Mouse (Mus musculus): Measurements from ENCODE around the gene Gys1. TPM values are rescaled to one million over a fixed set of nuclear protein-coding genes. Genes with fewer than 3 reads are reported as not detected.
"Not testable (repeated sequence)": the region's sequence is repeated elsewhere in the genome, so short reads cannot be mapped to it uniquely, and the experiment has no call there.

Gys1 gene
- polyA plus RNA-seq, 1 experiment, result 11.2 TPM

DNA sequence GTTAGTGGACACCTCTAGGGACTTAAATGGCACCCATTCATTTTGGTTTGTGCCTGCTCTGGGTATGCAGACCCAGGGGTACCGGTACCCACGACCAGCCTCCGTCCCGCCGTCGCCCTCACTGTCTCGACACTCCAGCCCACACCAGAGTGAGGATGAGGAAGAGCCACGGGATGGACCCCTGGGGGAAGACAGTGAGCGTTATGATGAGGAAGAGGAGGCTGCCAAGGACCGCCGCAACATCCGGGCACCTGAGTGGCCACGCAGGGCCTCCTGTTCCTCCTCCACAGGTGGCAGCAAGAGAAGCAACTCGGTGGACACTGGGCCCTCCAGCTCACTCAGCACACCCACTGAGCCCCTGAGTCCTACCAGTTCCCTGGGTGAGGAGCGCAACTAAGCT is 20.3 kb downstream of the Gys1 start:
- no peak for DNase-seq (ENCODE audit: low read depth, low spot score)
- WGBS, result 91% methylated on average over 15 of the region's 15 CpGs

DNA sequence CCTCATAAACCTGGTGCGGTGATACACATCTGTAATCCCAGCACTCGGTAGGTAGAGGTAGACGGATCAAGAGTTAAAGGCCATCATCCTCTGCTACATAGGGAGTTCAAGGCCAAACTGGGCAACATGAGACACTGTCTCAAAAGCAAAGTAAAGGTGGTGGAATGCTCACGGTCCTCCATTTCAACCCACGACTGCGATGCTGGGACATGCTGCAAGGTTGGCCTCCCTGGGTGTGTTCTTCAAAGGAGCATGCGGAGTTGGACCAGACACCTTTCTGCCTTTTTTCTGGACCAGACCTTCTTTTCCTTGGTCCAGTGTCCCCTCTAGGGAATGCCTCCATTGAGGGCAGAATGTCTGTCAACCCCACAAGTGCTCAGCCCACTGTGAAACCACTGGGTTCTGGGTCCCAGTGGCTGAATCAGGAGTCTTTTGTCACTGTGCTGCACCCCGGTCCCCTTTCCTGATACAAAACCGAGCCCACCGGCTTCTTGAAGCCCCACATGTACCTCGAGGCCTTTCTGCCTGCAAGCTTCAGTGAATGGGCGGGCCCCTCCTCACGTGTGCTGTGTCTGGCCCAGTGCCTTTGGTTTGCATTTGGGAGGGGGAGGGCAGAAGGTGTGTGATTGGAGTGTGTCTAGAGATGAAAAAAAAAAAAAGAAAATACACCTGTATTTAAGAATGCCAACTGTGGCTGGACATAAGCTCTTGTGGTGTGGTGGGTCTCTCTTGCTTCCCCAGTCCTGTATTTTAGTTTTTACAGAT is 21.5 kb downstream of the Gys1 start:
- no peak for DNase-seq (ENCODE audit: low read depth, low spot score)
- 76% methylated on average over 13 of the region's 13 CpGs for WGBS

DNA sequence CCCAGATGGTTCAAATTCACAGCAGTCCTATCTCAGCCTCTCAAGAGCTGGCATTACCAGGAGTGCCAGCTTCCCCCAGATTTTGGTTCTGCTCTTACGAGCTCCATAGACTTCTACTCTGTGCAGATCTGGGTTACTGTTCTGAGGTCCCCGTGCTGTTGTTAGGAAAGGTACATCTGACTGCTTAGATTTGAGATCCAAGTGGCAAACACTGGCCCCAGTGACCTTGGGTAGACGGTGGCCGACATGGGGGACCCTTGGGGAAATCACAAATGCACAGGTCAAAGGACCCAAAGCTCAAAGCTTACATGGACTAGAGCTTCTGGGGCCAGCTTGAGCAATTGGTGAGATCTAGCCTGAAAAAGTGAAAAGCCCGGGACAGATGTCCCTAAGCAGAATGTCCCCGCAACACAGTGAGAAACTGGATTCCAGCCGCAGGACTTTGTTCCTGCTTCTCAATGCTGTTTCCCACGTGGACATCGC is 22.1 kb downstream of the Gys1 start:
- no peak for DNase-seq (ENCODE audit: low read depth, low spot score)
- 33% methylated on average over 9 of the region's 9 CpGs for WGBS

DNA sequence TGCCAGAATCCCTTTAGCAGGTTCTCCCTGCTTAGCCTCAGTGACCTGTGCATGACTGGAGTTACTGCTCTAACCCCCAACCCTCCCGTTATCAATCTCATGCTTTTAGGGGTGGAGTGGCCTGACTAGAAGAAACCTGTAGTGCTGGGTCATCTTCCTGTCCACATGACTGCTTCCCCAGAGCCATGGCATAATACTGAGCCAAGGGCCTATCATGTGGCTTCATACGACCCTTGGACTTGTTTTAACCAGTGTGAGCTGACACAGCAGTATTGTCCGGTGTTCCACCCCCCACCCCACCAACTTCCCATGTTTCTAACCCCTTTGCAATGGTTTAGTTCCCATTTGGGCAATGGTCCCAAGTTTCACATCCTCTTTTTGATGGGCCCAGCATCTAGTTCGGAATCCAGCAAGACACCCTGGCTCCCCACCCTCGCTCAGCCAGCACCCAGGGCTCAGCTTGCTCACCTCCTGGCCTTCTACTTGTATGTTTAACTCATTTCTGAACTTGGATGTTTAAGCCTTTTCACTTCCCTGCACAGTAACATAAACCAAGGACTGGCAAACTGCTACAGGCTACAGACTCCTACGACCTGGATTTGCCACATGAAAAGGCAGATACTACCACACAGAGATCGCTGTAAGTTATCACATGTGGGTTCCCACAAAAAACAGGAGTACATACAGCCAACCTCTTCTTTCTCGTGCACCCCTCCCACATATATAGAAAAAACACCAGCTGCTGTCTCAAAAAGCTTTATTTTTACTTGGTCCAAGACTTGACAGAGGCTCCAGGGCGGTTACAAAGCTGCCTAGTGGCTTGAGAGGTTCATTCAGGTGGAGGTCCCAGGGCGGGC is 22.8 kb downstream of the Gys1 start:
- 24% methylated on average over 10 of the region's 10 CpGs for WGBS
- no peak for DNase-seq (ENCODE audit: low read depth, low spot score)

DNA sequence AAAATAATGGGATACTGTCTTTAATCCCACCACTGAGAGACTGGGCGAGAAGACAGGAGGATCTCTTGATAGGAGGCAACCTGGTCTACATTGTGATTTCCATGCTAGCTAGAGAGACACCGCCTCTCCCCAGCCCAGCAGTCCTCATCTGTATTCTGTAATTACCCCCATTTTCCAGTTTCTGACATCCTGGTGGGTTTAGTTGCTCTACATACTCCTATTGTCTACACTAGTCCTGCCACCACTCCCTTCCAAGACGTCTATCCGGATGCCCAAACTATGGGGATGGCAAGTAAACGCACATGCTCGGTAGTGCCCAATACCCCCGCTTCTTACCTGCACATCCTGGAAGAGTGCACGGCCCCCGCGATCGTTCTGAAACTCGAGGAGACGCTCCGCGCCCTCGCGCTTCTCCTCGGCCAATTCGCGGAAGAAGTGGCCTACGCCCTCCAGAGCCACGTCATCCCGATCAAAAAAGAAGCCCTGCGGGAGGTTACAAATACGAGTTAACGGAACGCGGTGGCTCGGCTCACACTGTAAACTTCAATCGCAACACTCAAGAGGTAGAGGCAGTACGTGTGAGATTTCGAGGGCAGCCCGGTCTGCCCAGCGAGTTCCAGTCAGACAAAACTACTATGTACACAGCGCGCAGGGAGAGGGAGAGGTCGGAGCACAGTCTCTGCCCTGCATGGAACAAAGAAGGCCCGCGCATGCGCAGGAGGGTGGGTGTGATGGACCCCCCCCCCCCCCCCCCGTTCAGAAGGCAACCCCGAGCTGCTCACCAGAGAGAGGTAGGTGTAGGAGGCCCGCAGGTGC is 24.3 kb downstream of the Gys1 start:
- no peak for DNase-seq (ENCODE audit: low read depth, low spot score)
- WGBS, result under 1% methylated on average over 43 of the region's 43 CpGs

DNA sequence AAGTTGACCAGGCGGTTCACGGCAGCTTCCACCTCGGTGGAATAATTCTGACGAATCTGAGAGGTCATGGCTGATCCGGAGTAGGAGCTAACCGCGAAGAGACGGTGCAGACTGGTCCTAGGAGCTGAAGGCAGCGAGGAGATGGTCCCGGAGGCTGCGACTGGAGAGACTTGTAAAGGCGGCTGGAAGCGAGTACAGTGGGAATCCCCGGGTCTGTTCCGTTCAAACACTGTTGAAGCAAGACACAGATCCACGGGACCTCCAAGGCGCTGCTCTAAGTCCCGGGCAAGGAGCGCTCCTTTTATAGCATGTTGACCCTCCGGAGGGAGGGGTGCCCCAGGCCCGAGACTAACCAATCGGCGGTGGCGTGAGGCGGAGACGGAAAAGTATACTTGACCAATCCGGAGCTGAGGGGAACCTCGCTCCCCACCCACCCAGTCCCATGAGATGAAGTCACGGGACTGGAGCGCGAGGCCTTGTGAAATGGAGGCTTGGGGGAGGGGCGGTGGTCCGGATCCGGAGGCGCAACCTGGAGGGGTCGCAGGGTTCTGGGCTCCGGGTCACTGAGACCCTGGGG is 25.0 kb downstream of the Gys1 start, which contains the start of gene Ftl1:
Gene Ftl1 (minus strand): TSS at position 321 of the 577 bp plus-strand sequence.
- under 1% methylated on average over 36 of the region's 37 CpGs for WGBS
- not testable (repeated sequence) for DNase-seq (ENCODE audit: low read depth, low spot score)

DNA sequence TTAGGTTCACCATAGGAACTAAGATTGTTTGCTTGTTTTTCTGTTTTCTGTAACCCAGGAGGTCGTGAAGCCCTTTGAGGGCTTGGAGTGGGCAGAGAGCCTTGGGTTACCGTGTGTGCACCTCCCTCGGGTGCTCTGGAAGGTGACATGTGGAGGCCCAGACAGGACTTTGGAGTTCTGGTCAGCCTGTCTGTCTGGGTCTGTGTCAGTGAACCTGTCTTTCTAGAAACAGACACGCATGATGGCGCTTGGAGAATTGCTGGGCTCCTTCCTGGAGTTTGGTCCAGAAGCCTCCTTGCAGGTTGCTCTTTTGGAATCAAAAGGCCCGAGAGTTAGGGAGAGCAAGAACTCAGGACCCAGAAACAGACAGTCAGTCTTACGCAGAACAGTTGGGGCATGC is 25.7 kb downstream of the Gys1 start:
- WGBS, result 32% methylated on average over 7 of the region's 7 CpGs
- DNase-seq (ENCODE audit: low read depth, low spot score), result no peak

DNA sequence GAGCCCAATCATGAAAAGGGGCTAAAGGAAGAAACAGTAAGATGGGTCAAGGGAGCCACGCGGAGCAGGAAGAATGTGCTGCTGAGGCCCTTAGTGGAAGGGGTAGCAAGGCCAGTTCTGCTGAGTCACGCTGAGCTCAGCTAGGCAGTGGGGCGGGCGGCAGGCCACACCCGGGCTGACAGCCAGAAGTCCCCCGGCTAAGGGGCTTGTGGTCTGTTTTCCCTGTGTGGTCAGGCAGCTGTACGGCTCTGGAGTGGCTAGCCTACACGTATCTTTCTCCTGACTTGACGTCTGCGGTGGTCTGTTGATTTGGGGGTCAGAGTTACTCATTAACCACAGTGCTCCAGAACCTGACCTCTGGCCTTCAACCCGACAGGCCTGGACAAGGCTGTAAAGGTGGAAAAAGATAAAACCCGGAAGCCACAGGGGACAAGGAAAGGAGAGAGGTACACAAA is 26.2 kb downstream of the Gys1 start:
- 6% methylated on average over 13 of the region's 13 CpGs for WGBS
- DNase-seq (ENCODE audit: low read depth, low spot score), result no peak

DNA sequence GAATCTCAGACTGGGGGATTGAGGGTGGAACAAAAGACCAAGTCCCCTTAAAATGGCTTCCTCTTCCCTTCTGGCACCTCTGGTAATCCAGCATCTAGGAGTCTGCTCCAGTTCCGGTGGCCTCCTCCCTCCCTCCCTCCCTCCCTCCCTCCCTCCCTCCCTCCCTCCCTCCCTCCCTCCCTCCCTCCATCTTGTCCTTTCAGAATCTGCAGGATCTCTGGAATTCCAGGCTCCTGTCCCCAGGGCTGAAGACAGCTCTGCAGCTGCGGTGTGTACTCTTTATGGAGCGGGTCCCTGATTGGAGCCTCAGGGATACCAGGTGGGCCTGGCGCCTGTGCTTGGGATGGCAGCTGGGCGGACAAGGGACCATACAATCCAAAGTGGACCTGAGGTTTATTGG is 26.7 kb downstream of the Gys1 start:
- WGBS, result 53% methylated on average over 5 of the region's 5 CpGs
- no peak for DNase-seq (ENCODE audit: low read depth, low spot score)

DNA sequence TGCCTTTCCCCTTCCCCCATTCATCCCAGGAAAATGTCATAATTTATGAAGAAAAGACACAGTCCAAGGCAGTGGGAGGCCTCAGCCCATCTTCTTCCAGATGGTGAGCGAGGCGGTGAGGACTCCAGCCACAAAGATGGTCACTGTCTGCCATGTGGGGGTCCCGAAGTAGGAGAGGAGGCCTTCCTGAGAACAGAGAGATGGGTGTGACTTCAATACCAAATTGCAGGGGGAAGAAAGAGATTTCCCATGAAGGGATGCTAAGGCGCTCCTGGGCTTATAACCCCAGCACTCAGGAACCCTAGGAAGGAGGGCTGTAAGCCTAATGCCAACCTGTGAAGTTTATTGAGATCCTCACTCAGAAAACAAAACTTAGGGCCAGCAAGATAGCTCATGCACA is 27.1 kb downstream of the Gys1 start:
- WGBS, result 85% methylated on average over 4 of the region's 4 CpGs
- DNase-seq (ENCODE audit: low read depth, low spot score), result no peak

DNA sequence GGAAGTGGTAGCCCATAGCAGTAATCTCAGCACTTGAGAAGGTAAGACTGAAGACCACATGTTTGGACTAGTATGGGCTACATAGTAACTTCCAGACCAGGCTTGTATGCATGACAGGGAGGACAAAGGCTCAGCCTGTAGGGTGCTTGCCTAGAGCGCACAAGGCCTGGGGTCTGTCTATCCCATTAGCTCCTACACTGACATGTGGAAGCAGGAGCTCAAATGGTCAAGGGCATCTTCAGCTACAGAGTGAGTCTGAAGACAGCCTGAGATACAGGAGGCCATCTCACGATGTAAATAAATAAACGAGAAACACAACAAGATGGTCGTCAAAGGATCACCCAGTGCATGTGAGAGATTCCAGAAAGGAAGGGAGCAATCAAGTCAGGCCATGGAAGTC is 27.7 kb downstream of the Gys1 start:
- 84% methylated on average over 4 of the region's 4 CpGs for WGBS
- DNase-seq (ENCODE audit: low read depth, low spot score), result no peak

DNA sequence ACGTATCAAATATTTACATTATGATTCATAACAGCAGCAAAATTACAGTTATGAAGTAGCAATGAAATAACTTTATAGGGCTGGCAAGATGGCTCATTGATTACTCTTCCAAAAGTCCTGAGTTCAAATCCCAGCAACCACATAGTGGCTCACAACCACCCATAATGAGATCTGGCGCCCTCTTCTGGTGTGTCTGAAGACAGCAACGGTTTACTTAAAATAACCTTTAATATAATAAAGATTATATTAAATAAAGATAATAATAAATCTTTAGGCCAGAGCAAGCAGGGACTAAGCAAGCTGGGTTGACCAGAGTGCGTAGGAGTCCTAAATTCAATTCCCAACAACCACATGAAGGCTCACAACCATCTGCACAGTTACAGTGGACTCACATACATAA is 28.2 kb downstream of the Gys1 start:
- DNase-seq (ENCODE audit: low read depth, low spot score), result not testable (repeated sequence)
- 74% methylated on average over 4 of the region's 4 CpGs for WGBS

DNA sequence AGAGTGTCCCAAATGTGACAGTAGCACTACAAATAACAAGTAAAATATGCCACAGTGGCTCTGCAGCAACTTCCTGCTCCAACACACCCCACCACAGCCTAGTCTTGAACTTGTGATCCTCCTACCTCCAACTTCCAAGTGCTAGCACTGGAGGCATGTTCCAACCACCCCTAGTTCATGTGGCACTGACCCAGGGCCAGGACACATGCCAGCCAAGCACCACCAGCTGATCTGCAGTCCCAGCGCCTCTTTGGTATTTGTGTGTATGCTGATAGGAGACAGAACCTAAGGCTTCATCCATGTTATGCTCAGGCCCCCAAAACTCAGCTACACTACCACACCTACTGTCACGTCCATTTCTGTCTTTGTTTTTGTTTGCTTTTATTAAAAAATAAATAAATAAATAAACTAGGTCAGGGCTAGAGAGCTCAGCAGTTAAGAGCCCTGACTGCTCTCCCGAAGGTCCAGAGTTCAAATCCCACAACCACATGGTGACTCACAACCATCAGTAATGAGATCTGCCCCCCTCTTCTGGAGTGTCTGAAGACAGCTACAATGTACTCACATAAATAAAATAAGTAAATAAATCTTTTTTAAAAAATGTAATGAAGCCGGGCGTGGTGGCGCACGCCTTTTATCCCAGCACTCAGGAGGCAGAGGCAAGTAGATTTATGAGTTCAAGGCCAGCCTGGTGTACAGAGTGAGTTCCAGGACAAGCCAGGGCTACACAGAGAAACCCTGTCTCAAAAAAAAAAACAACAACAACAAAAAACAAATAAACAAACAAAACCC is 29.5 kb downstream of the Gys1 start:
- DNase-seq (ENCODE audit: low read depth, low spot score), result no peak
- WGBS, result 79% methylated on average over 7 of the region's 7 CpGs

DNA sequence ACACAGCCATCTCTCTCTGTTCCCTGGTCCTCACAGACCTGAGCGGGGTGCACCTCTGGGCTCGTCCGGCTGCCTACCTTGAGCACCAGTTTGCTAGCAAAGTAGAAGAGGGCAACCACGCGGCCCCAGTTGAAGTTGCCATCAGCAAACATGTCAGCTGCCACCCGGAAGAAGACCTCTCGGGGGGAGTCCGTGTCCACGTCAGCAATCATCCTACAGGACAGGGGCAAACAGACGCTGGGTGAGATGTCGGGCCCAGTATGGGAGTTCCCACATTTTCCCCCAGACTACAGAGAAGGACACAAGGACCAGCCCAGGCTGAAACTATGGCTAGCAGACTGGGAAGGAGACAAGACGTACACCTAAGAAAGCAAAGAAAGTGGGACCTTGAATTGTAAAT is 30.5 kb downstream of the Gys1 start:
- no peak for DNase-seq (ENCODE audit: low read depth, low spot score)

DNA sequence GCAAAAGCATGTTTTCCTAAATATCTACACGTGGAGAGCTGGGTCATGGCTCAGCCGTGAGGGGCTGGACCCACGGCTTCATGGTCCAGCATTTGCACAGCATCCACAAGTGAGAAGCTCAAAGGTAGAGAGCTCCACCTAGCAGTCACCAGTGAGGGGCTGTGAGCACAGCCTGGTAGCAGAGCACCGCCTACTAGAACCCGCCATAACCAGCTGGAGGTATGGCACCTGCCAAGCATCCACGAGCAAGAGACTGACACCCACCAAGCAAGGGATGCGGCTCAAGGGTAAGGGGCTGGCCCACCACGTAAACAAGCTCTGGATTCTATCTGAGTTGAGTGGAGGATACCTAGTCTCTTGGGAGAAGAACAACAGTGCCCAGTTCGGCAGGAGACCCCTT is 30.9 kb downstream of the Gys1 start:
- no peak for DNase-seq (ENCODE audit: low read depth, low spot score)
- 56% methylated on average over 9 of the region's 9 CpGs for WGBS

More for the DNA sequence above, 30.5 kb downstream of the Gys1 start:
- WGBS, result 95% methylated on average over 12 of the region's 12 CpGs

DNA sequence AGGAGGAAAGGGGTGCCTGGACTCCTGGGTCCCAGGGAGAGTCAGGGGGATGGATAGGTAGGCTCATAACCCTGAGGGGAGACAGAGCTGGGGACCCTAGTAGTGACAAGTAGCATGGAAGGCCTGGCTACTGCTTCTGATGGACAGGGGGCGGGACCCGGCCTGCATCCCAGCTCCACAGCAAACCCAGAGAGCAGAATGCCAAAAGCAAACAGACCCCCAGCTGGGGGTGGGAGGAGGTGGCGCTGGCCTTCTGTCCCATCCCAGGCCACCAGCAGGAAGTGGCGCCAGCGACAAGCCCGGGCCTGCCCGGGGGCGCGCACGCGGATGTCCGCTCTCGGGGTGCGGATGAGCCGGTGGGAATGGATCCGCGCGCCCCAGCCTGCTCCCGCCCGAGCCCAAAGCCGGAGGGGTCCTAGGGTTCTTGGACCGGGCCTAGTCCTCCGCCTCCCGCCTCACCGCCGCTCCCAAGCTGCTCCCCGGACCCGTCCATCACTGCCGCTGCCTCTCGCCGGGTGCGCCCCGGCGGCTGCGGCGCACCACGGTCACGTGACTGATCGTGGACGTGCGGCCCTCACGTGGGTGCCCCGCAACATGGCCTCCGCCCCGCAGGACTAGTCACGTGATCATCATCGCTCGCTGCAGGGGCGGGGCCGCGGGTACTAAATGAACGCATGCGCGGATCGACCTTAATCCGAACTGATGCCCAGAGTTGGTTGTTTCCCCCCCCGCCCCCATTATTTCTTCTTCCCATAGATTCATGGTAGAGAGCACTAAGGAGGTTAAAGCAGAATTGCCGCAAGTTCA is 31.8 kb downstream of the Gys1 start, which contains the start of gene Bax:
Gene Bax (minus strand): TSS at position 616 of the 807 bp plus-strand sequence.
- WGBS, result under 1% methylated on average over 58 of the region's 58 CpGs
- DNase-seq (ENCODE audit: low read depth, low spot score), result peak; percentile 73

DNA sequence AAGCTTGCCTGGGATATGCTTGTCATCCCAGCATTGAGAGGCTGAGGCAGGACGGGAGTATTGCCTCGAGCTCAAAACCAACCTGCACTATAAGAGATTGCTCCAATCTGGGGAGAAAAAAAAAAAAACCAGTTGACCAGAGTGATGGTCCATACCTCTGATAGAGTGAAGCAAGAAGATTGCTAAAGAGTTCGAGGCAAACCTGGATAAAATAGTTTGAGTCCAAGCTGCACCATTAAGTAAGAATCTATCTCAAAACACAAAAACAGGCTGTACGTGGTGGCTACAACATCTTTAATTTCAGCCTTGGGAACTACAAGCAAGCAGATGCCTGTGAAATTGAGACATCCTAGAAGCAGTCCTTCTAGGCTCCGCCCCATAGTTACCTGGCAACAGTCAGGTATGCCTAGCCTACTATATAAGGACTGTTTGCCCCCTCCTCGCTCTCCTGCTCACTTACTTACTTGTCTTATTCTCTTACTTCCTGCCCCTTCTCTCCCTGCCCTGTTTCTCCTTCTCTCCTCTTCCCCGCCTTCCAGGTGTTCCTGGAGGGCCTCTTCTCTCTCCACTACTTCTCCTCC is 32.5 kb downstream of the Gys1 start:
- DNase-seq (ENCODE audit: low read depth, low spot score), result no peak
- 31% methylated on average over 7 of the region's 7 CpGs for WGBS
